Mouse (Mus musculus): ENCODE measurements around the gene Pbld2. TPM values are rescaled to one million over a fixed set of nuclear protein-coding genes. Genes with fewer than 3 reads are reported as not detected.
A peak's percentile ranks its signal among the peaks of the same experiment; 100 is the strongest.

Pbld2 gene
- total and polyA plus RNA-seq, 3 experiments: 0.15 TPM; not detected in 1

- H3K27me3 ChIP-seq (ENCODE audit: control insufficient read depth in 1 of 2, insufficient read depth in 2 of 2, low read length in 2 of 2): no peaks in the 10 kb centered on the region
- H3K9me3 ChIP-seq (replicated peaks; ENCODE audit: insufficient read depth, low read length): no peaks in the 10 kb centered on the region
- H3K79me2 ChIP-seq (ENCODE audit: control insufficient read depth, insufficient read depth, low read length, poor library complexity): no peaks in the 10 kb centered on the region
- no peak overlapping the region for H3K4me3 ChIP-seq (ENCODE audit: control insufficient read depth in 1 of 2, insufficient read depth in 1 of 2, low read depth in 2 of 2, low read length in 2 of 2)
- peaks cover 9 to 21% of the 10 kb centered on the region in 2 experiments for H3K4me1 ChIP-seq (ENCODE audit: control insufficient read depth in 1 of 2, insufficient read depth in 2 of 2, low read length in 2 of 2)
- TF ChIP-seq ZC3H11A (IDR thresholded peaks at IDR 0.05; ENCODE audit: low read depth, low read length) (no peak), MAFK (IDR thresholded peaks at IDR 0.05; ENCODE audit: borderline replicate concordance, low read depth, low read length) (no peak), CTCF (IDR thresholded peaks at IDR 0.05 in 2 of 3, conservative IDR thresholded peaks at IDR 0.05 in 1 of 3; ENCODE audit: control insufficient read depth in 1 of 3, insufficient read depth in 1 of 3, low read depth in 2 of 3, low read length in 3 of 3, poor library complexity in 1 of 3, severe bottlenecking in 1 of 3) (no peak), SMC3 (IDR thresholded peaks at IDR 0.05; ENCODE audit: low read depth, low read length) (no peak), UBTF (IDR thresholded peaks at IDR 0.05; ENCODE audit: borderline replicate concordance, insufficient read depth, low read depth, low read length) (no peak), MAZ (IDR thresholded peaks at IDR 0.05; ENCODE audit: low read depth, low read length) (no peak), USF1 (IDR thresholded peaks at IDR 0.05; ENCODE audit: low read depth, low read length) (no peak), POLR2AphosphoS2 (IDR thresholded peaks at IDR 0.05; ENCODE audit: low read length) (no peak), CHD2 (IDR thresholded peaks at IDR 0.05; ENCODE audit: low read length) (no peak), GABPA (IDR thresholded peaks at IDR 0.05; ENCODE audit: low read depth, low read length) (no peak), ETS1 (IDR thresholded peaks at IDR 0.05; ENCODE audit: low read depth, low read length) (no peak), MEF2A (IDR thresholded peaks at IDR 0.05; ENCODE audit: extremely low read depth, insufficient replicate concordance, low read depth, low read length, poor library complexity, severe bottlenecking) (no peak), SIN3A (IDR thresholded peaks at IDR 0.05; ENCODE audit: low read length) (no peak)
- H3K9ac ChIP-seq (ENCODE audit: control insufficient read depth, low read depth, low read length, poor library complexity, severe bottlenecking): no peak overlapping the region
- DNase-seq (ENCODE audit: low read depth, low spot score): no peak
- H3K27ac ChIP-seq (ENCODE audit: control insufficient read depth, low read depth, low read length): no peak overlapping the region
- H3K36me3 ChIP-seq (ENCODE audit: control insufficient read depth in 1 of 2, insufficient read depth in 2 of 2, low read length in 2 of 2): peaks cover 9 to 37% of the 10 kb centered on the region in 2 experiments
These were observed 12.6 kb upstream of the Pbld2 start for GRCm38 (mm10) chr10:63011556-63011955.

- Histone ChIP-seq H3K9me3 (replicated peaks; ENCODE audit: insufficient read depth, low read length) (no peaks in the 10 kb centered on the region), H3K9ac (ENCODE audit: control insufficient read depth, low read depth, low read length, poor library complexity, severe bottlenecking) (no peak overlapping the region), H3K27me3 (ENCODE audit: control insufficient read depth in 1 of 2, insufficient read depth in 2 of 2, low read length in 2 of 2) (no peaks in the 10 kb centered on the region), H3K79me2 (ENCODE audit: control insufficient read depth, insufficient read depth, low read length, poor library complexity) (peaks cover 2% of the 10 kb centered on the region; the same call in 1 of the 2 replicates), H3K27ac (ENCODE audit: control insufficient read depth, low read depth, low read length) (no peak overlapping the region), H3K36me3 (ENCODE audit: control insufficient read depth in 1 of 2, insufficient read depth in 2 of 2, low read length in 2 of 2) (peaks cover 22 to 37% of the 10 kb centered on the region in 2 experiments), H3K4me1 (ENCODE audit: control insufficient read depth in 1 of 2, insufficient read depth in 2 of 2, low read length in 2 of 2) (peaks cover 9 to 21% of the 10 kb centered on the region in 2 experiments), H3K4me3 (ENCODE audit: control insufficient read depth in 1 of 2, insufficient read depth in 1 of 2, low read depth in 2 of 2, low read length in 2 of 2) (no peak overlapping the region)
- peak; percentile 50 for DNase-seq (ENCODE audit: low read depth, low spot score)
- no peak for TF ChIP-seq MAX (IDR thresholded peaks at IDR 0.05; ENCODE audit: low read length)
- TF ChIP-seq POLR2A (IDR thresholded peaks at IDR 0.05; ENCODE audit: control insufficient read depth in 1 of 2, insufficient read depth in 1 of 2, low read depth in 1 of 2, low read length in 2 of 2, poor library complexity in 1 of 2): no peak
- no peak for TF ChIP-seq POLR2AphosphoS2 (IDR thresholded peaks at IDR 0.05; ENCODE audit: low read length)
- TF ChIP-seq TCF12 (IDR thresholded peaks at IDR 0.05; ENCODE audit: low read depth, low read length): peak; percentile 31; the same call in 1 of the 2 replicates
- TF ChIP-seq GATA1 (IDR thresholded peaks at IDR 0.05; ENCODE audit: low read depth, low read length): peak; percentile 70
- TF ChIP-seq UBTF (IDR thresholded peaks at IDR 0.05; ENCODE audit: borderline replicate concordance, insufficient read depth, low read depth, low read length): no peak
- no peak for TF ChIP-seq ZMIZ1 (IDR thresholded peaks at IDR 0.05; ENCODE audit: low read depth, low read length)
- no peak for TF ChIP-seq KAT2A (conservative IDR thresholded peaks at IDR 0.05; ENCODE audit: low read depth, low read length)
- no peak for TF ChIP-seq NELFE (IDR thresholded peaks at IDR 0.05; ENCODE audit: low read depth, low read length)
- no peak for TF ChIP-seq BHLHE40 (IDR thresholded peaks at IDR 0.05; ENCODE audit: borderline replicate concordance, low read depth, low read length)
- TF ChIP-seq CHD1 (IDR thresholded peaks at IDR 0.05; ENCODE audit: low read depth, low read length): no peak
- TF ChIP-seq HCFC1 (IDR thresholded peaks at IDR 0.05; ENCODE audit: low read depth, low read length): no peak
- no peak for TF ChIP-seq ELF1 (IDR thresholded peaks at IDR 0.05; ENCODE audit: low read depth, low read length)
- no peak for TF ChIP-seq MXI1 (IDR thresholded peaks at IDR 0.05; ENCODE audit: low read depth, low read length)
- peak; percentile 49 to 55; a peak in 3 of 4 replicates for TF ChIP-seq EP300 (IDR thresholded peaks at IDR 0.05; ENCODE audit: low read depth in 1 of 2, low read length in 2 of 2)
- no peak for TF ChIP-seq USF2 (IDR thresholded peaks at IDR 0.05; ENCODE audit: borderline replicate concordance in 1 of 2, insufficient read depth in 1 of 2, low read depth in 1 of 2, low read length in 2 of 2)
- TF ChIP-seq ZNF384 (IDR thresholded peaks at IDR 0.05; ENCODE audit: low read depth, low read length): no peak
- no peak for TF ChIP-seq E2F4 (IDR thresholded peaks at IDR 0.05; ENCODE audit: borderline replicate concordance, low read depth, low read length)
- TF ChIP-seq USF1 (IDR thresholded peaks at IDR 0.05; ENCODE audit: low read depth, low read length): no peak
- TF ChIP-seq MAZ (IDR thresholded peaks at IDR 0.05; ENCODE audit: low read depth, low read length): no peak
- TF ChIP-seq CTCF (IDR thresholded peaks at IDR 0.05 in 2 of 3, conservative IDR thresholded peaks at IDR 0.05 in 1 of 3; ENCODE audit: control insufficient read depth in 1 of 3, insufficient read depth in 1 of 3, low read depth in 2 of 3, low read length in 3 of 3, poor library complexity in 1 of 3, severe bottlenecking in 1 of 3): no peak
- no peak for TF ChIP-seq POLR2AphosphoS5 (IDR thresholded peaks at IDR 0.05; ENCODE audit: borderline replicate concordance, low read depth, low read length)
These were observed 10.6 kb upstream of the Pbld2 start for GRCm38 (mm10) chr10:63013476-63013875.

All from MEL (cell line).